ENCODE assay signal across 8 mouse cellular contexts in genomic region chr5:144207478-144207877, GRCm38 (mm10). TPM values are rescaled to one million over a fixed set of nuclear protein-coding genes. Genes with fewer than 3 reads are reported as not detected.
DNase-seq lines count a peak whose midpoint lies in the region; ATAC-seq and TF ChIP-seq lines count a peak whose summit lies in the region.

No protein-coding gene starts in this region.

- H3K4me1 ChIP-seq in cortical plate, adult 2 months (ENCODE audit: control insufficient read depth, insufficient read depth, low read length), result no peaks in the 10 kb centered on the region
- no peaks in the 10 kb centered on the region for H3K4me1 ChIP-seq in lung, postnatal 0 days (ENCODE audit: insufficient read depth, low read depth, low read length)

- H3K4me3 ChIP-seq in cortical plate, adult 2 months (ENCODE audit: insufficient read depth, low read length), result no peak overlapping the region
- no peak overlapping the region for H3K4me3 ChIP-seq in lung, postnatal 0 days (ENCODE audit: low read depth, low read length)

- no peak for TF ChIP-seq POLR2A in cortical plate, adult 2 months (IDR thresholded peaks at IDR 0.05; ENCODE audit: extremely low read depth, insufficient read depth, low read length)

- no peak for ATAC-seq in lung, postnatal 0 days
- ATAC-seq in activated CD4-positive, CD25-positive, alpha-beta regulatory T cell, adult 4 months, result no peak

- no peaks in the 10 kb centered on the region for H3K27me3 ChIP-seq in lung, postnatal 0 days (replicated peaks; ENCODE audit: insufficient read depth, low read length)

- no peak overlapping the region for H3K27ac ChIP-seq in cortical plate, adult 2 months (ENCODE audit: insufficient read depth, low read length)
- no peak overlapping the region for H3K27ac ChIP-seq in lung, postnatal 0 days (ENCODE audit: low read length)

- no peak overlapping the region for H3K4me2 ChIP-seq in lung, postnatal 0 days (replicated peaks; ENCODE audit: low read depth, low read length)

- no peak overlapping the region for H3K9ac ChIP-seq in lung, postnatal 0 days (replicated peaks; ENCODE audit: low read depth)

- peak; percentile 86 for TF ChIP-seq CTCF in cortical plate, adult 2 months (IDR thresholded peaks at IDR 0.05; ENCODE audit: extremely low read depth, insufficient read depth, low read length)
- peak; percentile 90 for TF ChIP-seq CTCF in lung, postnatal 0 days (IDR thresholded peaks at IDR 0.05)

- no peak for TF ChIP-seq EP300 in lung, postnatal 0 days (IDR thresholded peaks at IDR 0.05)

- H3K9me3 ChIP-seq in lung, postnatal 0 days (ENCODE audit: low read length), result no peaks in the 10 kb centered on the region

- WGBS in lung, postnatal 0 days, result 40% methylated on average over 11 of the region's 11 CpGs

- peak; percentile 51 for DNase-seq in gastrocnemius, postnatal 10 days
- DNase-seq in gastrocnemius, postnatal 25 days, result no peak
- DNase-seq in thymus, postnatal 14 days, result peak; percentile 41
- DNase-seq in thymus, adult 18-20 months, result no peak
- DNase-seq in kidney, adult 9 months, result peak; percentile 56
- peak; percentile 40 for DNase-seq in lung, postnatal 0 days (ENCODE audit: low spot score)

- H3K36me3 ChIP-seq in lung, postnatal 0 days (ENCODE audit: insufficient read depth, low read length), result peaks cover 49% of the 10 kb centered on the region

RNA-seq across cellular contexts. Expression of gene Tecpr1, which starts 15.9 kb away (rescaled TPM):
- 10 to 100 TPM; 17.8 to 21.3 TPM for total RNA-seq in gastrocnemius, postnatal 10 days (2021)
- total RNA-seq in gastrocnemius, postnatal 25 days (2021), result 10 to 100 TPM; 14.4 to 15.3 TPM
- polyA plus RNA-seq in cortical plate, adult 2 months (2012; rRNA removed), result 78.4 and 87.2 TPM in 2 replicates
- polyA plus RNA-seq in lung, postnatal 0 days (2015; fragmentation: Nextera tagmentation; extraction: Ambion mirVana), result 34.1 and 35.0 TPM in 2 replicates
- 10 to 100 TPM; 68.3 to 97.8 TPM for polyA plus RNA-seq in activated CD4-positive, CD25-positive, alpha-beta regulatory T cell, adult 4 months (2017; shearing (Covaris generic))

RNA-seq across cellular contexts. Expression of gene Bhlha15, which starts 17.4 kb away (rescaled TPM):
- under 1 TPM in 1 of 2 experiments, not detected in 1; 0.32 TPM for total RNA-seq in gastrocnemius, postnatal 10 days (2021)
- total RNA-seq in gastrocnemius, postnatal 25 days (2021), result not detected
- 0.08 and 0.09 TPM in 2 replicates for polyA plus RNA-seq in cortical plate, adult 2 months (2012; rRNA removed)
- 0.20 TPM in 1 of 2 replicates, not detected in the other for polyA plus RNA-seq in lung, postnatal 0 days (2015; fragmentation: Nextera tagmentation; extraction: Ambion mirVana)
- under 1 TPM in 1 of 2 experiments, not detected in 1; 0.09 TPM for polyA plus RNA-seq in activated CD4-positive, CD25-positive, alpha-beta regulatory T cell, adult 4 months (2017; shearing (Covaris generic))

RNA-seq across cellular contexts. Expression of gene Bri3, which starts 36.8 kb away (rescaled TPM):
- 10 to 100 TPM; 44.2 to 48.4 TPM for total RNA-seq in gastrocnemius, postnatal 10 days (2021)
- 10 to 100 TPM; 36.0 to 43.5 TPM for total RNA-seq in gastrocnemius, postnatal 25 days (2021)
- polyA plus RNA-seq in cortical plate, adult 2 months (2012; rRNA removed), result 103 and 104 TPM in 2 replicates
- 278 and 286 TPM in 2 replicates for polyA plus RNA-seq in lung, postnatal 0 days (2015; fragmentation: Nextera tagmentation; extraction: Ambion mirVana)
- 1 to 10 TPM; 2.5 to 4.7 TPM for polyA plus RNA-seq in activated CD4-positive, CD25-positive, alpha-beta regulatory T cell, adult 4 months (2017; shearing (Covaris generic))

Comparison
In these comparisons a context has a peak if more than half of its experiments do, and no peak if none do; other contexts are left out.
1. DNase-seq: peak in gastrocnemius, postnatal 10 days (single experiment), thymus, postnatal 14 days (single experiment), kidney, adult 9 months (single experiment) and lung, postnatal 0 days (single experiment); none in gastrocnemius, postnatal 25 days (single experiment) and thymus, adult 18-20 months (0 of 2).
2. RNA of gene Bri3, which starts 36.8 kb away (polyA plus RNA-seq): 278 to 286 TPM in lung, postnatal 0 days and 103 to 104 TPM in cortical plate, adult 2 months; 2.5 to 4.7 TPM in activated CD4-positive, CD25-positive, alpha-beta regulatory T cell, adult 4 months; every median in the first group is over 10 times any median in the second.